Mouse (Mus musculus): Measurements from ENCODE around the gene Trrap. TPM values are rescaled to one million over a fixed set of nuclear protein-coding genes. Genes with fewer than 3 reads are reported as not detected.

Gene Trrap
- polyA plus RNA-seq, 1 experiment from 2014 or later, result 91.9 TPM

- Histone ChIP-seq H3K27ac (peak overlapping the region; percentile 21; the same call in 1 of the 2 replicates), H3K4me1 (peaks cover 5% of the 10 kb centered on the region; the same call in 1 of the 2 replicates), H3K27me3 (ENCODE audit: low read depth, poor library complexity, severe bottlenecking) (no peaks in the 10 kb centered on the region), H3K36me3 (peaks cover 100% of the 10 kb centered on the region), H3K4me3 (no peak overlapping the region), H3K9me3 (replicated peaks) (no peaks in the 10 kb centered on the region)
- 89% methylated on average over 14 of the region's 14 CpGs for WGBS
- no peak for DNase-seq (ENCODE audit: low spot score)
Measured at GRCm38 (mm10) chr5:144881670-144882399, 114.3 kb downstream of the Trrap start.

DNA sequence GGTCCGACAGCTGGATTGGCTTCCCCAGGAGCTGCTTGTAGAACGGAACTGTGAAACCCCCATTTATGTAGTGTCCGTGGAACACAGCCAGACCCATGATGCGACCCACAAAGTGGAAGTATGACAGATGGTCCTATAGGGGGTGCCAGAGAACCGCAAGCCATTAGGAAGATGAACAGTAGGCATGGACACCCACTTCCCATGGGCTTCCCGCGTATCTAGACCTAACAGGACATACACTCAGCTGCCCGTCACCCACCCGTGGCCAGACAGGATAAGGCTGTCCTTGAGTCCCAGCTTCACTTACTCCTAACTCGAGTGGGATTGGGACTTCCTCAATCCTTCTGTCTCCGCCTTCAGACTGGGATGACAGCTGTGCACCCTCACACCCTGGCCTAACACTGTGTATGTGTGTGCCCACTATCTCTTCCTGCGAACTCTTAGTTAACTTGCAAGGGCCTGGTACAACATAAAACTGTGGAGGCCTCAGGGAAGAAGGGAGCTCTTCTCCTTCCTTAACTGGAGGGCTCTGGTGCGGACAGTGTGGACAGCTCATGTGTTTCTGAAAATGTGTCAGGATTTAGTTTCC lies 117.2 kb downstream of the Trrap start:
- Histone ChIP-seq H3K4me3 (no peak overlapping the region), H3K36me3 (peaks cover 100% of the 10 kb centered on the region), H3K9me3 (replicated peaks) (no peaks in the 10 kb centered on the region), H3K27me3 (ENCODE audit: low read depth, poor library complexity, severe bottlenecking) (no peaks in the 10 kb centered on the region), H3K27ac (no peak overlapping the region), H3K4me1 (peaks cover 5% of the 10 kb centered on the region; the same call in 1 of the 2 replicates)
- 90% methylated on average over 13 of the region's 13 CpGs for WGBS
- DNase-seq (ENCODE audit: low spot score), result no peak

DNA sequence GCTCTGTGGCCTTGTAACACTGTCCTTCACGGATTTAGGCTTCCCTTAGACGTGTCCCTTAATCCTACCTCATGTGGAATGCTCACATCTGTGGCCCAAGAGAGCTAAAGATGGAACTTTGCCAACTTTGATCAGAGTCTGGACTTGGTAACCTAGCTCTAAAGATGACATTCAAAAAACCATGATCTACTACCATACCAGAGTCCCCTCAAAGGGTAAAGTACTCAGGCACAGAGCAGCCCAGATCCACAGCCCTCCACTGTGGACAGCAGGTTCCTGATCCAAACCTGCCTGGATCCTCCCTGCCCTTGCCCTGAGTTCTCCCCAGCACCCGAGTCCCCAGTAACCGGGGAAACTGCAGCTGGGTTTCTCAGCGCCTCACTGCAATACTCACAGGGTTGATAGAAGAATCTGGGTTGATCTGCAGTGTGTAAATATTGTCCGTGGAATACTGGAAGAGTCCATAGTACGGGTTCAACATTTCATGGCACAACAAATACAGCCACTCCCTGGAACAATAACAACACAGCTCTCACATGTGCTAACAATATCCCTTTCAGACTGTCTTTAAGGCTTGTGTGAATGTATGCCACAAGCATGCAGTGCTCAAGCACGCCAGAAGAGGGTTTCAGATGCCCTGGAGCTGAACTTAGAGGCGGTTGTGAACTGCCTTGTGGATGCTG lies 118.6 kb downstream of the Trrap start:
- 89% methylated on average over 9 of the region's 9 CpGs for WGBS
- Histone ChIP-seq H3K36me3 (peaks cover 99% of the 10 kb centered on the region), H3K27me3 (ENCODE audit: low read depth, poor library complexity, severe bottlenecking) (no peaks in the 10 kb centered on the region)

GRCm38 (mm10) chr5:144891276-144891675 lies 123.7 kb downstream of the Trrap start:
- no peak for DNase-seq (ENCODE audit: low spot score)
- 91% methylated on average over 11 of the region's 11 CpGs for WGBS
- no peak overlapping the region for H3K27ac ChIP-seq
- no peaks in the 10 kb centered on the region for H3K4me1 ChIP-seq
- no peaks in the 10 kb centered on the region for H3K9me3 ChIP-seq (replicated peaks)
- H3K4me3 ChIP-seq, result no peak overlapping the region
- peaks cover 96% of the 10 kb centered on the region for H3K36me3 ChIP-seq
- no peaks in the 10 kb centered on the region for H3K27me3 ChIP-seq (ENCODE audit: low read depth, poor library complexity, severe bottlenecking)

More for the DNA sequence above, 118.6 kb downstream of the Trrap start:
- Histone ChIP-seq H3K9me3 (replicated peaks) (no peaks in the 10 kb centered on the region), H3K4me1 (peaks cover 5% of the 10 kb centered on the region; the same call in 1 of the 2 replicates), H3K4me3 (no peak overlapping the region), H3K27ac (no peak overlapping the region)
- DNase-seq (ENCODE audit: low spot score), result no peak

GRCm38 (mm10) chr5:144897881-144898280 lies 130.3 kb downstream of the Trrap start:
- DNase-seq (ENCODE audit: low spot score), result no peak

DNA sequence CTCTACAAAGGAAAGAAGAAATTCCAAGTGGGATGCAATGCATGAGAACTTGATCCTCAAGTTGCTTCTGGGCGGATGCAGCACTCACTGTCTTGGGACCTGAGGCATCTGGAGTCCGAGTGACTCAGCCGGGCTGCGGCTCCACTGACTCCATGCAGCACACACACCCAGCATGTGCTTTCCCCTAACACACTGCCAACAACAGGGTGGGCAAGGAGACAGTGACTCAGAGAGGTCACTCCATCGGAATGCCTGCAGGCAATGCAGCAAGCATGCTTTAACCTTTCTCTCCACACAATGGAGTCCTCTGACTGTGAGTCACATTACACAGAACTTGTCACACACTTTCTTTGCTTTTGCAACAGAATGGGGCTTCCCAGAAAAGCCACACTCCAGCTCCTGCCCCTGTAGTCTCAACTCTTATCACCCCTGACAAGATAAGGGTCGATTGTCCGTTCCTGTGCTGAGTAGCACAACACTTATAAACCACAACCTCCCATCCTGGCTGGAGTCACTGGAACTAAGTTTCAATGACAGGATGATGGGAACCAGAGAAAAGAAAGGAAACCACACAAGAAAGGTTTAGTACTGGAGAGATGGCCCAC lies 131.0 kb downstream of the Trrap start:
- 73% methylated on average over 7 of the region's 7 CpGs for WGBS
- DNase-seq (ENCODE audit: low spot score), result no peak

More at GRCm38 (mm10) chr5:144897881-144898280, 130.3 kb downstream of the Trrap start:
- 74% methylated on average over 7 of the region's 7 CpGs for WGBS
- peaks cover 82% of the 10 kb centered on the region for H3K36me3 ChIP-seq
- H3K27me3 ChIP-seq (ENCODE audit: low read depth, poor library complexity, severe bottlenecking), result no peaks in the 10 kb centered on the region
- no peak overlapping the region for H3K4me3 ChIP-seq
- H3K27ac ChIP-seq, result no peak overlapping the region; the same call in 1 of the 2 replicates
- H3K9me3 ChIP-seq (replicated peaks), result no peaks in the 10 kb centered on the region
- 0 out of 2 replicates have a peak, but pooled peaks cover 7% of the 10 kb centered on the region for H3K4me1 ChIP-seq

DNA sequence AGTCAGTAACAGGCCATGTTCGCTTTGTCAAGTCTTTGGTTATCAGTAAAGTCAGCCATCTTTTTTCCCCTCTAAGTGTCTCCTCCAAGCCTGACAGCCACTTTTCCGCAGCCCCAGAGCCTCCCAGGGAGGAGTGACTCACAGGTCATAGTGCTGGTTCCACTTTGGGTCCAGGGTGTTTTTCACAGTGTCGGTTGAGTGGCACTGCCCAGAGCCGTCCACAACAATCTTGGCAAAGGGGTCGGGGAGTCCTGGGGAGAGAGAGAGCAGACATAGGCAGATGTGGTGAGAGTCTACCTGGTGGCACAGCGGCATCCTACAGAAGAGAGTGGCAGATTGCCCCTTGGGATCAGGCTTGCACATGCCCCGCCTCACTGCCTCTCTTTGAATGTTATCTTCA lies 133.5 kb downstream of the Trrap start:
- Histone ChIP-seq H3K4me3 (no peak overlapping the region), H3K4me1 (peaks cover 15% of the 10 kb centered on the region; the same call in 1 of the 2 replicates), H3K27ac (no peak overlapping the region), H3K27me3 (ENCODE audit: low read depth, poor library complexity, severe bottlenecking) (no peaks in the 10 kb centered on the region), H3K36me3 (peaks cover 52% of the 10 kb centered on the region), H3K9me3 (replicated peaks) (no peaks in the 10 kb centered on the region)
- WGBS, result 88% methylated on average over 7 of the region's 7 CpGs
- no peak for DNase-seq (ENCODE audit: low spot score)

More for the DNA sequence above, 131.0 kb downstream of the Trrap start:
- Histone ChIP-seq H3K36me3 (peaks cover 75% of the 10 kb centered on the region), H3K9me3 (replicated peaks) (no peaks in the 10 kb centered on the region), H3K4me1 (0 out of 2 replicates have a peak, but pooled peaks cover 7% of the 10 kb centered on the region), H3K27me3 (ENCODE audit: low read depth, poor library complexity, severe bottlenecking) (no peaks in the 10 kb centered on the region), H3K4me3 (no peak overlapping the region), H3K27ac (no peak overlapping the region)

DNA sequence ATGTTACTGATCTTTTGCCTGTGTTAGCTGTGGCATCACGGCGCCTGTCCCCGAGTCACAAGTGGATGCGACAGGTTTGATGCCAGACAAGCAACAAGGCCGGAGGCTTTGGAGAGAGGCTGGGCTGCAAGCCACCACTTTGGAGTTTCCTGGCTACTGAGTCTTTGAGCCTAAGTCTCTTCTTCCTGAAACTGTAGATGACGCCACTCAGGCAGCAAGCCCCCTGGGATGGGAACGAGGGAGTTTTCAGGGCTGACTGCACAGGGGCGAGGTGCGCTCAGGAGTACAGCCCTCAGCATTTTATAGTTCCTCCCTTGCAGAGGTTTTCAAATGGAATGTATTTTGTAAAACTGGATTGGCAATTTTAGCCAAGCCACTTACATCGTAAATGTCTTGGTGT lies 134.3 kb downstream of the Trrap start:
- WGBS, result 82% methylated on average over 10 of the region's 10 CpGs

GRCm38 (mm10) chr5:144904356-144905134 lies 137.0 kb downstream of the Trrap start:
- 85% methylated on average over 12 of the region's 12 CpGs for WGBS

More for the DNA sequence above, 134.3 kb downstream of the Trrap start:
- Histone ChIP-seq H3K27ac (no peak overlapping the region), H3K36me3 (peaks cover 45% of the 10 kb centered on the region), H3K4me1 (peaks cover 15% of the 10 kb centered on the region; the same call in 1 of the 2 replicates), H3K9me3 (replicated peaks) (no peaks in the 10 kb centered on the region), H3K27me3 (ENCODE audit: low read depth, poor library complexity, severe bottlenecking) (no peaks in the 10 kb centered on the region), H3K4me3 (no peak overlapping the region)
- no peak for DNase-seq (ENCODE audit: low spot score)

GRCm38 (mm10) chr5:144907591-144907990 lies 140.1 kb downstream of the Trrap start:
- DNase-seq (ENCODE audit: low spot score), result no peak
- WGBS, result 76% methylated on average over 2 of the region's 2 CpGs
- Histone ChIP-seq H3K4me1 (peaks cover 8% of the 10 kb centered on the region), H3K27ac (no peak overlapping the region), H3K9me3 (replicated peaks) (no peaks in the 10 kb centered on the region), H3K36me3 (no peaks in the 10 kb centered on the region), H3K27me3 (ENCODE audit: low read depth, poor library complexity, severe bottlenecking) (no peaks in the 10 kb centered on the region), H3K4me3 (no peak overlapping the region)

More at GRCm38 (mm10) chr5:144904356-144905134, 137.0 kb downstream of the Trrap start:
- no peaks in the 10 kb centered on the region for H3K9me3 ChIP-seq (replicated peaks)
- no peak overlapping the region for H3K27ac ChIP-seq
- peaks cover 17% of the 10 kb centered on the region for H3K36me3 ChIP-seq
- peaks cover 15% of the 10 kb centered on the region; the same call in 1 of the 2 replicates for H3K4me1 ChIP-seq
- no peaks in the 10 kb centered on the region for H3K27me3 ChIP-seq (ENCODE audit: low read depth, poor library complexity, severe bottlenecking)
- no peak overlapping the region for H3K4me3 ChIP-seq
- no peak for DNase-seq (ENCODE audit: low spot score)
